Mouse (Mus musculus): ENCODE results near the gene Galnt11. TPM values are rescaled to one million over a fixed set of nuclear protein-coding genes. Genes with fewer than 3 reads are reported as not detected.
A peak's percentile ranks its signal among the peaks of the same experiment; 100 is the strongest.
"Not testable (repeated sequence)": the region's sequence is repeated elsewhere in the genome, so short reads cannot be mapped to it uniquely, and the experiment has no call there.

Galnt11 gene
- polyA plus RNA-seq (2015; fragmentation: Nextera tagmentation; extraction: Ambion mirVana), result 20.2 and 21.2 TPM in 2 replicates

DNA sequence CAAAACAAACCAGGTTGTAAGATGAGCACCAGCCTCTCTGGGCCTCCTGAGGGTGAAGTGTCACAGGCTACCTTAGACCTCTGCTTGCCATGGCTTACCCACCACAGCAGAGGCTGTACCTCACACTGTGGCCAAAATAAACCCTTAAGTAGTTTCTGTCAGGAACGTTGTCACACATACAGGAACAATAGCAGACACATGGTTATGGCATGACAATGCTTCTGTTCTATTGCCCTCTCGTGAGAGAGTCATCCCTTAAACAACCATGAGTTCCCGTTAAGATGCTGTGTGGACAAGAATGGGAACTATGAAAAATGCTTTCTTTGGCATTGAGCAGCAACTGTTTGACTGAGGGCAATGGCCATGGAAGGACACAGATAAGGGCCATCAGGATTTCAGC lies at the start of gene Galnt11:
Galnt11 (plus strand) TSS at position 301 of the 400 bp plus-strand sequence.
- DNase-seq (ENCODE audit: low spot score), result no peak

DNA sequence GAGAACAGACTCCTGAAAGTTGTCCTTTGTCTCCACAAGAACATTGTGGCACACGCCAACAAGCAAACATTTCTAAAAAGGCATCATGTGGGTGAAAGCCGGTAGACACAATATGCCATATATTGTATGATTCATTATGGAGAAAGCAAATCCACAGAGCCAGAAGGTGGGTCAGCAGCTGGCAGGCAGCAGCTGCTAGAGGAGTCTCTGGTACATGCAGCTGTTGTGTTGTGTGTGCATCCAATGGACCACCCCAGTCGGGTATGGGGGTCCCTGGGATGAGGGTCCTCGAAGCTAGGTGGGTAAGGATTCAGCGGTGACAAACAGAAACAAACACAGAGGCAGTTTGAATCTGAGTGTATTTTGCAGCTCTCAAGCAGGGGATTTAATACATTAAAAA lies 43.8 kb upstream of the Galnt11 start:
- not testable (repeated sequence) for DNase-seq (ENCODE audit: low spot score)

GRCm38 (mm10) chr5:25178543-25178942 lies 43.2 kb upstream of the Galnt11 start:
- DNase-seq (ENCODE audit: low spot score), result not testable (repeated sequence)

GRCm38 (mm10) chr5:25179284-25179683 lies 42.4 kb upstream of the Galnt11 start:
- peak; percentile 15 for DNase-seq (ENCODE audit: low spot score)

GRCm38 (mm10) chr5:25179936-25180488 lies 41.7 kb upstream of the Galnt11 start:
- DNase-seq (ENCODE audit: low spot score), result no peak

GRCm38 (mm10) chr5:25181004-25181531 lies 40.6 kb upstream of the Galnt11 start, which contains the start of gene Galntl5:
Gene Galntl5, plus strand, starts transcription at chr5:25181460.
- no peak for DNase-seq (ENCODE audit: low spot score)

DNA sequence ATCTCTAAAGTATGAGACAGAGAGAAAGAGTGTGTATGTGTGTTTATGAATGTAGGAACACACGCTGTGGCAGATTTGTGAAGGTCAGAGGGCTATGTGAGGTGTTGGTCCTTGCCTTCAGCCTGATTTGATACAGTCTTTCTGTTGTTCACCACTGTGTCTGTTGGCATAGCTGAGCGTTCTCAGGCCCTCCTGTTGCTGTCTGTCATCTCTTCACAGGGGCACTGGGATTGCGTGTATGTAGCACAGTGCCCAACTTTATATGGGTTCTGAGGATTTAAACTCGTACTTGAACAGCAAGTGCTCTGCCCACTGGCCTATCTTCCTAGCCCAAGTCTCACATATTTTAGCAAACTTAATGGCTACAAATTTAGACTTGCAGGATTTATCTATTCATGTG lies 38.1 kb upstream of the Galnt11 start:
- DNase-seq (ENCODE audit: low spot score), result no peak

GRCm38 (mm10) chr5:25184594-25184993 lies 37.1 kb upstream of the Galnt11 start:
- no peak for DNase-seq (ENCODE audit: low spot score)

- DNase-seq (ENCODE audit: low spot score), result no peak
Measured at GRCm38 (mm10) chr5:25187727-25188126, 34.0 kb upstream of the Galnt11 start.

DNA sequence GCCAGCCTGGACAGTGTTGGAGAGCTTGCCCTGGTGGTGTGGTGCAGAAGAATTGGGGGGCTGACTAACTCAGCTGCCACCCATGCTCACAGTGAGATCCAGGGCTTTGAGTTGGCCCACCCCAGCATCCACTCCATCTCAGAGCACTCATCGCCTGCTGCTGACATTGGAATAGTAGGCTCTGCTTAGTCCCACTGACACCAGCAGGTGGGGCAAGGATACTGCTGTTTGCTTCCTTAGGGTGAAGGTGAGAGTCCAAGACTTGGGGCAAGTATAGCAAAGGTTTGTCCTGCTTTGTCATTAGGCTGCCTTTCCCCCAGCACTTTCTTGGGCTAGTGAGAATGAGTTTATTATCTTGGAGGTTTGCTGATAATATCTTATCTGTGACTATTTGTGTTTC lies 32.9 kb upstream of the Galnt11 start:
- peak; percentile 30 for DNase-seq (ENCODE audit: low spot score)

- DNase-seq (ENCODE audit: low spot score), result no peak
Measured at GRCm38 (mm10) chr5:25190521-25190920, 31.2 kb upstream of the Galnt11 start.

GRCm38 (mm10) chr5:25211872-25212271 lies 9.8 kb upstream of the Galnt11 start:
- no peak for DNase-seq (ENCODE audit: low spot score)

GRCm38 (mm10) chr5:25213216-25213615 lies 8.5 kb upstream of the Galnt11 start:
- not testable (repeated sequence) for DNase-seq (ENCODE audit: low spot score)

DNA sequence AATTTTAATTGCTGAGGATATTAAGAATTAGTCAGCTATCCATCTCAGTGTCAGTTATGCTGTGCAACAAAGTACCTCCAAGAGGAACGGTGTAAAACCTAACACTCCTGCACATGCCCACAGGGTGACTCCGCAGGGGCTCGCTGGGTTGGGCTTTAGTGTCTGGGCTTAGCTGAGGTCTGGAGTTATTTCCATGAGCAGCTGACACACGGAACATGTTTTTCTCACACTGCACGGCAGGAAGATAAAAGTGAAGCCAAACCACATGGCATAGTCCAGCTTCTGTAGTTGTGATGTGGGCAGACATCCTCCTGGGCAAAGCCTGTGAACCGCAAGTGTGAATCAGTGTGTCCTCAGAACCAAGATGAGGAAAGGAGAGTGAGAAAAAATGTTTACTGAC lies 6.7 kb upstream of the Galnt11 start:
- DNase-seq (ENCODE audit: low spot score), result no peak

DNA sequence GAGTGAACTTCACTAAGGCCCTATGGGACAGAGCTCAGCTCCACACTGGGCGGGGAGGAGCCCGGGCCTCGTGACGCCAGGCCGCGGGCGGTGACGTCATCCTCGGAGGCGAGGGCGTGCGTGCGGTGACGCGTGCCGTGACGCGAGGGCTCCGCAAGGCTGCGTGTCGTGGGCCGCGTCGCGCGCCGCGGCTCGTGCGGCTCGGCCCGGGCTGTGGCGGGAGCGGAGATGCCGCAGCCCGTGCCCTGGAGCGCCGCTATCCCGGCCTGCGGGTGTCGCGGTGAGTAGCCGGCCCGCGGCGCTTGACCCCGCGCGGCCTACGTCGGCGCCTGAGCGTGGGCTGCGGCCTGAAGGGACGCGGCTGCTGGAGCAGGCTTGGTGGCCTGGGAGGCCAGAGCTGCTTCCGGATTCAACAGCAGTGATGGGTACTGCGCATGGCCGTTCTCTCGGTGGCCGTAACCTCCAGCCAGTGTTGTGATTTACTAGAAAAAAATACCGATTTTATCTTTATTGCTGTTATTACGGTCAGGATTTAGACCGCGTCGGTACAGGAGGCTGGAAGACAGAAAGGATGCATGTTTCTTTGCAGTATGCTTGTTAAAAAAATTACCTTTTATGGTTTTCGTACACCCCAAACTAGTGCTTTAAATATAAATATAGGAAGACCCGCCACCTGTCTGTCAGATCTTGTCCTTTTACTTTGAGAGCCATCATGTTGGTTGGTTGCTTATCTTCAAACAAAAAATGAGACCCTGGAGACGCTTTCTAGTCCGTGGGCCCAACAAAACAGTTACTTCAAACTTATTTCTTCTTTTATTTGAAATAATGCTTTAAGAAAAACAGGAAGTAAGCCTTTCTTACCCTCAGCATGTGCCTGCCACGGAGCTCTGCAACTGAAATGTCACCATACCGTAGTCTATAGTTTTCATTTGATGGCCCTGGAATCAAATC lies 1.3 kb downstream of the Galnt11 start, which contains the start of gene E130116L18Rik:
E130116L18Rik (minus strand) TSS at position 402 of the 951 bp plus-strand sequence.
- DNase-seq (ENCODE audit: low spot score), result peak; percentile 88

DNA sequence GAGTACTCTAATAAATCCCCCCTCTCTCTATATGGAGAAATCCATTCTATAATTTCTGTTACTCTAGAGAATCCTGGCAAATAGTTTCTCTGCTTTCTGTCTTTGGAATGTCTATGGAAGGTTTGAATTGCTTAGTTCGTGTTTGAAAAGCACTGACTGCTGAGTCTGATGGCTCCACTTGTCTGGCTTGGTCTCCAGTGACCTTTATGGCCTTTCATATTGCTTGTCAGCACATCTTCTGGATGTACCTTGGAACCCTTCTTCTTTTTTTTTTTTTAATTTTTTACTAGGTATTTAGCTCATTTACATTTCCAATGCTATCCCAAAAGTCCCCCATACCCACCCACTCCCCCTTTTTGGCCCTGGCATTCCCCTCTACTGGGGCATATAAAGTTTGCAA lies 2.7 kb downstream of the Galnt11 start:
- not testable (repeated sequence) for DNase-seq (ENCODE audit: low spot score)

DNA sequence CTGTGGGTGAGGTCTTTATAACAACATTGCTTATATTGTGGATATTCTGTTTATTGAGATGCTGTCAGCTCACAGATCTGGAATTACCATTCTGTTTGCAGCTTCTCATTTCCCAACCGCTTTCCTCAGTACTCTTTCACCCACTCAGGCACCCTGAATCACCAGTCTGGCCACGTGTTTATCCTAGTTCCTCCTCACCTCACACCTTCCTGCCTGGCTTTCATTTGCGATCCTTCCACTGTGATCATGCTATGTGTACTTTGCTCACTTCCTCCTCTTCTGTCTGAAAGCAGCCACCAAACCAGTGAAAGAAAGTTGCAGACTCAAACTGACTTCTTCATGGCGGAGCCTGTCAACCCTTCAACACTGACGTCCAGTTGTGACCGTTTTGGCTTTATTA lies 21.4 kb downstream of the Galnt11 start:
- no peak for DNase-seq (ENCODE audit: low spot score)

DNA sequence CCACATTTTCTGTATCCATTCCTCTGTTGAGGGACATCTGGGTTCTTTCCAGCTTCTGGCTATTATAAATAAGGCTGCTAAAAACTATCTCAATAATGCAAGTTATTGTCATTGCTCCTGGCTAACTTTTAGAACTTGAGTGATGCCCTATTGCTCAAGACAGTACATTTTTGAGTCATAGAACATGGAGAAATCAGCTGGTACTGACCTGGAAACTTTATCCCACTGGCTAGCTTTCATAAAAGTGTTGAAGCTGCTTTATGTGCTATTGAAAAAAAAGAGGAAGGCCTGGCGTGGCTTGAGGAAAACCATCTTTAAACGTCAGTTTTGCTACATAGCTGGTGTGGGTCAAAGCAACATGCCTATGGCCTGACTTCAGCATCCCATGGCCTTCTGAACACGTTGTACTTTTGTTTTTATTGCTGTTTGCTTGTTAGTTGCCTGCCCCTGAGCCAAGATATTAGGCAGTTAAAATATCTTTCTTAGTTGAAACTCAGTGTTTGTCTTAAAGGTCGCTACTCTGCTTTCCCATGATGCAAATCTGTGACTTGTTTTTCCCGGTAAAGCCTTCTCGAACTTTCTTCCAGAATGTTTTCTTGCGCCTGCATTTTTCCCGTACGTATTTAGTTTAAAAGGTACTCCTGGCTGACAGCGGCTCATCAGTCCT lies 24.2 kb downstream of the Galnt11 start:
- DNase-seq (ENCODE audit: low spot score), result no peak

GRCm38 (mm10) chr5:25246473-25246865 lies 24.8 kb downstream of the Galnt11 start:
- no peak for DNase-seq (ENCODE audit: low spot score)

- DNase-seq (ENCODE audit: low spot score), result no peak
Measured at GRCm38 (mm10) chr5:25247036-25247435, 25.3 kb downstream of the Galnt11 start.

DNA sequence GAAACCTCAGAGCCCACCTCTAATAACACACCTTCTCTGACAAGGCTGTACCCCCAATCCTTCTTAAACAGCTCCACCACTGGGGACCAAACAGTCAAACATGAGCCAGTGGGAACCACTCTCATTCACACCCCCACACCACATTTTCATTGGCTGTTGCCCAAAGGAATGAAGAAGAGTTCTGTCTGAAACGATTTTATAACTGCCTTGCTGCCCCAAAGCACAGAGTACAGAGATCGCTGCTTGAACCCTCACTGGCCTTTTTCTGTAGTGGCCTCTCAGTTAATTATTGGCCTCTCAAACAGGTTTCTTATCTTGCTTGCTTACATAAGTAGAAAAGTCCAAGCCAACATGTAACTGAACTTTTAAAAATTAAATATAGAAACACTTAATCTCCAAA lies 30.7 kb downstream of the Galnt11 start:
- DNase-seq (ENCODE audit: low spot score), result no peak
